Mouse (Mus musculus): Measurements from ENCODE around the gene Plcb4. TPM values are rescaled to one million over a fixed set of nuclear protein-coding genes. Genes with fewer than 3 reads are reported as not detected.
A peak's percentile ranks its signal among the peaks of the same experiment; 100 is the strongest.

Gene Plcb4
- polyA plus RNA-seq, 1 experiment from 2014 or later, result 14.5 TPM

- DNase-seq (ENCODE audit: low spot score, missing footprints) (peak; percentile 49), ATAC-seq (ENCODE audit: low FRiP score) (no peak)
- Histone ChIP-seq H3K4me1 (ENCODE audit: control insufficient read depth, insufficient read depth, low read length) (no peaks in the 10 kb centered on the region), H3K4me3 (ENCODE audit: low read depth, low read length) (no peak overlapping the region), H3K9ac (ENCODE audit: low read length) (no peak overlapping the region), H3K27ac (ENCODE audit: low read depth, low read length) (no peak overlapping the region), H3K9me3 (ENCODE audit: control insufficient read depth, low read length) (no peaks in the 10 kb centered on the region), H3K36me3 (ENCODE audit: control insufficient read depth, insufficient read depth, low read length) (no peaks in the 10 kb centered on the region), H3K4me2 (no peak overlapping the region), H3K27me3 (ENCODE audit: control insufficient read depth, insufficient read depth, low read length) (no peaks in the 10 kb centered on the region)
- WGBS, result 85% methylated on average over 13 of the region's 13 CpGs
Observed at GRCm38 (mm10) chr2:135954760-135955548, 296.1 kb downstream of the Plcb4 start.

- H3K4me3 ChIP-seq (ENCODE audit: low read depth, low read length), result no peak overlapping the region
- DNase-seq (ENCODE audit: low spot score, missing footprints) (peak; percentile 12), ATAC-seq (ENCODE audit: low FRiP score) (no peak)
- no peak overlapping the region for H3K27ac ChIP-seq (ENCODE audit: low read depth, low read length)
- H3K9me3 ChIP-seq (ENCODE audit: control insufficient read depth, low read length), result no peaks in the 10 kb centered on the region
- no peak overlapping the region for H3K4me2 ChIP-seq
- no peaks in the 10 kb centered on the region for H3K27me3 ChIP-seq (ENCODE audit: control insufficient read depth, insufficient read depth, low read length)
- no peaks in the 10 kb centered on the region for H3K4me1 ChIP-seq (ENCODE audit: control insufficient read depth, insufficient read depth, low read length)
- no peak overlapping the region for H3K9ac ChIP-seq (ENCODE audit: low read length)
- 87% methylated on average over 8 of the region's 8 CpGs for WGBS
- H3K36me3 ChIP-seq (ENCODE audit: control insufficient read depth, insufficient read depth, low read length), result no peaks in the 10 kb centered on the region
Observed at GRCm38 (mm10) chr2:135955796-135956195, 297.0 kb downstream of the Plcb4 start.

DNA sequence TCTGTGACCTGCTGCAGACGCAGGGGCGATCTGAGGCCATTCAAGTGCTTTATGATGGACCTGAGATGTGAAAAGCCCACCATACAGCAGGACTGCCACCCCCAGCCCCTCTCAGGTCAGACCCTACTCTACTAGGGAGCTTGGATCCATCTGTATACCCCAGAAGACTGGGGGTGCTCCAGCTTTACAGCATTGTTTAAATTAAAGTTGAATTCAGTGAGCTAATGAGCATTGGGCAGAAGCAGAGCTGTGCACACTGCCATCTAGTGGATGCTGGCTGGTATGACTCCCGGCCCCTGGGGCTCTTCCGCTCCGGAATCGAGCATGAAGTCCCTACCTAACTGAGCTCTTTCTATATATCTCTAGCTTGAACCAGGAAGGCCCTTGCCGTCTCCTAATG is 298.9 kb downstream of the Plcb4 start:
- Histone ChIP-seq H3K4me3 (ENCODE audit: low read depth, low read length) (no peak overlapping the region), H3K27me3 (ENCODE audit: control insufficient read depth, insufficient read depth, low read length) (no peaks in the 10 kb centered on the region), H3K9me3 (ENCODE audit: control insufficient read depth, low read length) (no peaks in the 10 kb centered on the region), H3K36me3 (ENCODE audit: control insufficient read depth, insufficient read depth, low read length) (no peaks in the 10 kb centered on the region), H3K4me1 (ENCODE audit: control insufficient read depth, insufficient read depth, low read length) (no peaks in the 10 kb centered on the region), H3K27ac (ENCODE audit: low read depth, low read length) (no peak overlapping the region), H3K9ac (ENCODE audit: low read length) (no peak overlapping the region), H3K4me2 (no peak overlapping the region)
- DNase-seq (ENCODE audit: low spot score, missing footprints) (peak; percentile 95), ATAC-seq (ENCODE audit: low FRiP score) (peak; percentile 81)
- 36% methylated on average over 7 of the region's 7 CpGs for WGBS

DNA sequence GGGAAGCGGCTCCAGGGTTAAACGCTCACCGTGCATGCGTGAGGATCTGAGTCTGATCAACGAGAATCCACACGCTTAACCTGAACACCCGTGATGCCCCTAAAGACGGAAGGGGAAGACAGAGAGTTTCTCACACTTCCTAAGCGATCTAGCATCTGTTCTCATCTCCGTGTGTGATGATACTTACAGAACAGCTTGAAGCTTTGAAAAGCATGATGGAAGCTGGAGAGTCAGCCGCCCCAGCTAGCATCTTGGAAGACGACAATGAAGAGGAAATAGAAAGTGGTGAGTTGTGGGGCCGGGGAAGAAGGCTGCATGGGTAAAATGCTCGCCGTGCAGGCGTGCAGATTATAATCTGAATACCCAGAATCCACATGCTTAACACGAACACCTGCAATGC is 299.6 kb downstream of the Plcb4 start:
- 91% methylated on average over 17 of the region's 17 CpGs for WGBS
- no peaks in the 10 kb centered on the region for H3K4me1 ChIP-seq (ENCODE audit: control insufficient read depth, insufficient read depth, low read length)
- no peak for DNase-seq (ENCODE audit: low spot score, missing footprints)
- H3K4me3 ChIP-seq (ENCODE audit: low read depth, low read length), result no peak overlapping the region
- H3K9ac ChIP-seq (ENCODE audit: low read length), result no peak overlapping the region
- no peaks in the 10 kb centered on the region for H3K9me3 ChIP-seq (ENCODE audit: control insufficient read depth, low read length)
- no peak overlapping the region for H3K4me2 ChIP-seq
- ATAC-seq (ENCODE audit: low FRiP score), result no peak
- no peak overlapping the region for H3K27ac ChIP-seq (ENCODE audit: low read depth, low read length)
- H3K27me3 ChIP-seq (ENCODE audit: control insufficient read depth, insufficient read depth, low read length), result no peaks in the 10 kb centered on the region
- H3K36me3 ChIP-seq (ENCODE audit: control insufficient read depth, insufficient read depth, low read length), result no peaks in the 10 kb centered on the region

DNA sequence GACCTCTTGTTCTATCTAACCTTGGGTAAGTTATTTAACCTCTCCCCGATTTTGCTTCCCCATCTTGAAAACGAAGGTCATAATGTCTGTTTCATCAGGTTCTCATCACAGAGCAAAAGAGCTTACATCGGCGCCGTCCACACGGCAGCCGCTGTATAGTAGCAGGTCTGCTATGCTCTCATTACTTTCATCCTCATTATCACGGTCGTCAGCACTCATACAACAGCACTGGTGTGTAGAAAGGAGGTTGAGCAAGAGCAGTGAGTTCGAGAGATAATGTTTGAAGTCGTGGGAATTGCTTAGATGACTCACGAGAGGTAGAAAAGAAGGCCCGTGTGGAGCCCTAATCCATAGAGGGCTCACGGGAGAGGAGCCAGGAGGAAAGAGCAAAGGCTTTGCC is 304.3 kb downstream of the Plcb4 start:
- Histone ChIP-seq H3K4me1 (ENCODE audit: control insufficient read depth, insufficient read depth, low read length) (no peaks in the 10 kb centered on the region), H3K4me2 (no peak overlapping the region), H3K4me3 (ENCODE audit: low read depth, low read length) (no peak overlapping the region), H3K27ac (ENCODE audit: low read depth, low read length) (no peak overlapping the region), H3K36me3 (ENCODE audit: control insufficient read depth, insufficient read depth, low read length) (no peaks in the 10 kb centered on the region), H3K9ac (ENCODE audit: low read length) (no peak overlapping the region), H3K9me3 (ENCODE audit: control insufficient read depth, low read length) (no peaks in the 10 kb centered on the region), H3K27me3 (ENCODE audit: control insufficient read depth, insufficient read depth, low read length) (no peaks in the 10 kb centered on the region)
- 89% methylated on average over 14 of the region's 14 CpGs for WGBS
- DNase-seq (ENCODE audit: low spot score, missing footprints) (no peak), ATAC-seq (ENCODE audit: low FRiP score) (no peak)

- H3K4me3 ChIP-seq (ENCODE audit: low read depth, low read length), result no peak overlapping the region
- no peak overlapping the region for H3K9ac ChIP-seq (ENCODE audit: low read length)
- no peaks in the 10 kb centered on the region for H3K27me3 ChIP-seq (ENCODE audit: control insufficient read depth, insufficient read depth, low read length)
- no peak overlapping the region for H3K4me2 ChIP-seq
- DNase-seq (ENCODE audit: low spot score, missing footprints) (peak; percentile 90), ATAC-seq (ENCODE audit: low FRiP score) (0 out of 2 replicates have a peak, but pooled peaks have one; percentile 40)
- no peaks in the 10 kb centered on the region for H3K36me3 ChIP-seq (ENCODE audit: control insufficient read depth, insufficient read depth, low read length)
- H3K4me1 ChIP-seq (ENCODE audit: control insufficient read depth, insufficient read depth, low read length), result no peaks in the 10 kb centered on the region
- no peaks in the 10 kb centered on the region for H3K9me3 ChIP-seq (ENCODE audit: control insufficient read depth, low read length)
- no peak overlapping the region for H3K27ac ChIP-seq (ENCODE audit: low read depth, low read length)
- WGBS, result 61% methylated on average over 16 of the region's 16 CpGs
Observed at GRCm38 (mm10) chr2:135966871-135967557, 308.2 kb downstream of the Plcb4 start.

DNA sequence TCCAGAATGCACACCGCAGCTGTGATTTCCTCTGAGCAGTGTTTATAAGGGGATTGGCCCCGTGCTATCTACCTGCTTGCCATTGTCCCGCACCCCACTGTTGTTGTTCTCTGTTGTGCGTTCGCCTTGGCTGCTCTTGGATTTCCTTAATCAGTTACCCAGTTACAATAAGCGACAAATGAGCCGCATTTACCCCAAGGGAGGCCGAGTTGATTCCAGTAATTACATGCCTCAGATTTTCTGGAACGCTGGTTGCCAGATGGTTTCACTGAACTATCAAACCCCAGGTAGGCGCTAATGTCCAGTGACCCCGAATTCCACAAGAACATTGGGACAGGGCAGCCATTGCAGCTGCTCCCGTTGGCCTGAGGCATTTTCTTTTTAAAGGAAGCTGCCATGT is 309.3 kb downstream of the Plcb4 start:
- no peaks in the 10 kb centered on the region for H3K9me3 ChIP-seq (ENCODE audit: control insufficient read depth, low read length)
- H3K27ac ChIP-seq (ENCODE audit: low read depth, low read length), result no peak overlapping the region
- DNase-seq (ENCODE audit: low spot score, missing footprints) (no peak), ATAC-seq (ENCODE audit: low FRiP score) (0 out of 2 replicates have a peak, but pooled peaks have one; percentile 22)
- WGBS, result 78% methylated on average over 12 of the region's 12 CpGs
- H3K36me3 ChIP-seq (ENCODE audit: control insufficient read depth, insufficient read depth, low read length), result no peaks in the 10 kb centered on the region
- H3K9ac ChIP-seq (ENCODE audit: low read length), result no peak overlapping the region
- H3K4me1 ChIP-seq (ENCODE audit: control insufficient read depth, insufficient read depth, low read length), result no peaks in the 10 kb centered on the region
- no peaks in the 10 kb centered on the region for H3K27me3 ChIP-seq (ENCODE audit: control insufficient read depth, insufficient read depth, low read length)
- no peak overlapping the region for H3K4me2 ChIP-seq
- H3K4me3 ChIP-seq (ENCODE audit: low read depth, low read length), result no peak overlapping the region

DNA sequence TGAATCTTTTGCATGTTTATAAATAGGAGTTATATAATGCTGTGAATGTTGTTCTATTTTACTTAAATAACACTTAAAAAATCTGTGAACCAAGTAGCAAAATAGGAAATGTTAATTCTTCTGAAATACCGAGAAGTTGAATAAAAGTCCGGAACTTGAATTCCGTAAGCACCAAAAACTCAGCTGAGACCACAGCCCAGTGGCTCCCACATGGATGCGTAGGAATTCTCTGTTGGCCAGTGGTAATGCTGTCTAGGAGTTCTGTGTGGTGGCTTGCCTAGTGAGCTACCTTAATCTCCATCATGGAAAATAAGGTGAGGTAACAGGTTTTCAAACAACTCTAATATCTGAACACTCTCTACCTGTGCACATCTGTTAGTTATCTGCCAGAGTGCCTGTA is 312.1 kb downstream of the Plcb4 start:
- ATAC-seq (ENCODE audit: low FRiP score) (no peak), DNase-seq (ENCODE audit: low spot score, missing footprints) (no peak)
- Histone ChIP-seq H3K4me2 (no peak overlapping the region), H3K27ac (ENCODE audit: low read depth, low read length) (no peak overlapping the region), H3K9ac (ENCODE audit: low read length) (no peak overlapping the region), H3K36me3 (ENCODE audit: control insufficient read depth, insufficient read depth, low read length) (no peaks in the 10 kb centered on the region), H3K4me3 (ENCODE audit: low read depth, low read length) (no peak overlapping the region), H3K9me3 (ENCODE audit: control insufficient read depth, low read length) (no peaks in the 10 kb centered on the region), H3K27me3 (ENCODE audit: control insufficient read depth, insufficient read depth, low read length) (no peaks in the 10 kb centered on the region), H3K4me1 (ENCODE audit: control insufficient read depth, insufficient read depth, low read length) (no peaks in the 10 kb centered on the region)
- WGBS, result 95% methylated on average over 4 of the region's 4 CpGs

DNA sequence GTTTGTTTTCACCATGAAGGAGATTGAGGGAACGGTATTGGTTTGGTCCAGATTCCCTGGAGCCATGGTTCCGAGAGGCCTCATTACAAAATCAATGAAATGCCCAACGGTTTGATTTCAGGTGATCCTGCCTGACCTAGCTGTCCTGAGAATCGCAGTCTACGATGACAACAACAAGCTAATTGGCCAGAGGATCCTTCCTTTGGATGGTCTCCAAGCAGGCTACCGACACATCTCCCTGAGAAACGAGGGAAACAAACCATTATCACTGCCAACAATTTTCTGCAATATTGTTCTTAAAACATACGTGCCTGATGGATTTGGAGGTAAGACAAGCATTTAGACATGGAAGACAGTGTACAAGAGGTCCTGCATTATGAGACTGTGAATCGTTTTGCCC is 317.2 kb downstream of the Plcb4 start:
- no peak overlapping the region for H3K27ac ChIP-seq (ENCODE audit: low read depth, low read length)
- 91% methylated on average over 9 of the region's 9 CpGs for WGBS
- H3K4me3 ChIP-seq (ENCODE audit: low read depth, low read length), result no peak overlapping the region
- H3K4me2 ChIP-seq, result no peak overlapping the region
- H3K9me3 ChIP-seq (ENCODE audit: control insufficient read depth, low read length), result no peaks in the 10 kb centered on the region
- DNase-seq (ENCODE audit: low spot score, missing footprints) (no peak), ATAC-seq (ENCODE audit: low FRiP score) (no peak)
- no peaks in the 10 kb centered on the region for H3K36me3 ChIP-seq (ENCODE audit: control insufficient read depth, insufficient read depth, low read length)
- no peaks in the 10 kb centered on the region; the same call in 1 of the 2 replicates for H3K4me1 ChIP-seq (ENCODE audit: control insufficient read depth, insufficient read depth, low read length)
- no peaks in the 10 kb centered on the region for H3K27me3 ChIP-seq (ENCODE audit: control insufficient read depth, insufficient read depth, low read length)
- no peak overlapping the region for H3K9ac ChIP-seq (ENCODE audit: low read length)

Measured in midbrain, embryonic 11.5 days (tissue).